Mouse (Mus musculus) c-Kit-negative CD71-positive TER-119-positive erythroid progenitor cells, embryonic 14.5 days (primary cell): ENCODE data around the gene Hcar1.

Experiments used
- DNase-seq: peaks from one replicate; pipeline ENCODE4 v3.0.0-alpha.2; 2013; ENCODE audit warnings: low read depth, low spot score

The Hcar1 gene

GRCm38 (mm10) chr5:123879928-123880327 is at the start of gene Hcar1:
TSS of gene Hcar1 (minus strand) at chr5:123880020.
- DNase-seq: no peak

DNA sequence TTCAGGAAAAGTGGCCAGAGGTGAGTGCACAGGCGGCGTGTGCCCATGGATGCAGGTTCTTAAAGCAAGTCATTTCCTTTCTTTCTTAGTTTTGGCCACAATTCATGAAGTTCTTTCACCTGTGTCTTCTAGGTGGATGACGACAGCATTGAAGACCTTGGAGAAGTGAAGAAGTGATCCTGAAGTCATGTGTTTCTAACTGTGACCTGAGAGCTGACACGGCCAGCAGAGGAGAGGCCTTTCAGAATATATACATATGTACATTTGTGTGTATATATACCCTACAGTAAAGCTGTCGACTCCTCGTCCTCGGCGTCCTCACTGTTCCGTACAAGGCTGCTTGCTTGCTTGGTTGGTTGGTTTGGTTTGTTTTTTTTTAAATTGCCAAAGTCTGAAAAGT is 47.3 kb upstream of the Hcar1 start, which contains the start of gene Gm43518:
Gene Gm43518, plus strand, starts transcription at position 301 of the 400 bp plus-strand sequence.
- no peak for DNase-seq

DNA sequence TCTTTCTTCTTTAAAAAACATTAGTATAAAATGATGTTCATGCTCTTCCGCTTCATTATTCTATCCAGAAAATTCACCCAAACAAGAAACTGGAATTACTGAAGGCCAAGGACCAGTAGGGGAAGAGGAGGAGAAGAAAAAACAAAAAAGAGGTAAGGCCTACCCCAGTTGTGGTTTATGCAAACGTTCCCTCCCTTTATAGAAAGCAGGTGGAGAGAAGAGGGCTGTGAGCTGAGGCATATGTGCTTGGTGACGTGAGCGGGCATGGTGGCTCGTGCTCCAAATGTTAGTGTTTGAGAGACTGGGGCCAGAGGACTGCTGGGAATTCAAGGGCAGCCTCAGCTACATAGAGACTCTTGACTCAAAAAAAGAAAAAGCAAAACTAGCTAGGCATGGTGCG is 42.3 kb upstream of the Hcar1 start:
- DNase-seq: no peak

- DNase-seq: no peak
Observed at GRCm38 (mm10) chr5:123914852-123915251, 35.0 kb upstream of the Hcar1 start.

DNA sequence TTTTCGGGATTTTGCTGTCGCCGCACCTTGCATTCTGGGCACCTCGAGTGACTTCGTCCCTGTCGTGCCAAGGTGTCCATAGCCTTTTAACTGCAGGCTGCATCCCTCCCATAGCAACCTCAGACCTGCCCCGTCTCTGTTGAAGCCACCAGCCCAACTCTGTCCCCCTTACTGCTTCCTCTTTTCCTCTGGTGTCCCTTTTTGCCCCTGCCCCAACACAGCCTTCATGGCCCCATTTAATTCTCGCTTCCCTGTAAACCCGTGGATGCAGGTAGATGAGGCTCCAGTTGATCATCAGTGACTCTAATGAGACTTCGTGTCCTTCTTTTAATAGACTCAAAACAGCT is 27.8 kb upstream of the Hcar1 start:
- DNase-seq: no peak

GRCm38 (mm10) chr5:123906976-123907630 is 27.3 kb upstream of the Hcar1 start, which contains the start of gene Denr:
TSS of gene Denr (plus strand) at chr5:123907175.
- peak; percentile 93 for DNase-seq

DNA sequence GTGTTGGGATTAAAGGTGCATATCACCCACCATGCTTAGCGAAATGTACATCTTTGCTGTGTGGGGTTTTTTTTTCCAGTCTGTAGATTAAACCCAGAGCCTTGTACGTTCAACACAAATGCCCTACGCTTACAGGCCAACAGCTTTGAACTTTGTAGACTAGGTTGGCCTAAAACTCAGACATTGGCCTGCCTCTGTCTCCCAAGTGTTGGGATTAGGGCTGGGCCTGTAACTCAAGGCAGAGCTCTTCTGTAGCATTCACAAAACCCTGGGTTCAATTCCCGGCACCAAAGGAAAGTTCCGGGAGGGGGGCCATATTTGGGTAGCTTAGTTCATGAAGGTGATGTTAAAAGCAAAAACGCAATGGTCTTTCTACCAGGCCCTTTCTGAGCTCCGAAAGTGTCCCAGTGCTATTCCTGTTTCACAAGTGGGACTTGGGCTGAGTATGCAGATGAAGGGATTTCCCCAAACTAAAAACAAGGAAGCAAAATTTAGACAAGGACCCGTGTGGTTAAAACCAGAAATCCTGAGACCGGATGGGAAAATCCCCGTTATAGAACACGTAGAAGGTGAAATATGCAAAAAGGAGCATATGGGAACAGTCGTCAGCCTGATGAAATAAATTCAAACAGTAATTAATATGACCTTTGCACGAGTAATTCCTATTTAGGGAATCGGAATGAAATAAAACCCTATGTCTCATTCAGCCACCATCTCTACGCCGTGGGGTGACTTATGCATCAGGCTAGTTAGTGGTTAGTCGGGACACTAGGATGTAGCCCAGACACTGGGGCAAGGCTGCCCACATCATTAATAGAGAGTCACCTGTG is 26.5 kb upstream of the Hcar1 start:
- no peak for DNase-seq

DNA sequence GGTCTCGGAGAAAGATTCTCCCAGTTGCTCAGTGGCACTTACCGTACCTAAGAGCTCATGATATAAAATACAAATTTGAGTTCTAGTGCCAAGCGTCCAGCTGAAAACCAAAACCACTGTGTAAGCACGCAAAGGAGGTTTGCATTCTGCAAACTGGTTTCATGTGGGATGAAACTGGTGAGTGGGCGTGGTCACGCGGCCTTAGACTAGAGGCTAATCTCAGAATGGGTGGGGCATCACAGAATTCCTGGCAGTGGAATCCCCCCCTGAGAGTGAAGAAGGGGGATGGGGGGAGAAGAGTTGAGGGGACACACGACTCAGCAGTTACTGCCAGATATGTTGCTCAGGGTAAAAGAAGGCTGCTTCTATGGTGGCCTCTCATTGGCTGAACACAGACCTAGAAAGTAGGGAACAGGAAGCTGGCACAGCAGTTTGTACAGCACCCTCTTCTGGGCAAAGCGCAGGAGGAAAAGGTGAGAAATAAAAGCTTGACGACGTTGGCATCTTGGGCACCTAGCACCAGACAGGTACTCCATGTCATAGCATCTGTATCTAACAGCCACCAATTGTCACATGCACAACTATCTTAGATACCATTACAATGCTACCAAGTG is 24.3 kb upstream of the Hcar1 start:
- no peak for DNase-seq

DNA sequence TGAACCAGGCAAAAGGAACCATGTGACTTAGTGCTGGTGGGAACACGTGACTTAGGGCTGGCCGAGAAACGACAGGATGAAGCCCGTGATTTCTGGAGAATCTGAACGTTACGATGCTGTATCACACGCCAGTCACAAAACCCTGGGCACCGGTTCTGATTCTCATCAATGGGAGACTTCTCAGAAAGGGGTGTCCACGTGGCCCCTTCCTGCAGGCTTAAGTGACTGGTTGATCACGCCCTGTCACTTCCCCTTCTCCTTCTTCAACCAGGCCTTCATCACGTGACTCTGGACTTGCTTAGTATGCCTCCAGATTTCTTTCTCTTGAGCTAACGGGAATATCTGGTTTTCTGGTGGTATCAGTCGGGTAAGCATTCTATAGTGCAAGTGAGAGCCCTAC is 17.5 kb upstream of the Hcar1 start:
- no peak for DNase-seq

GRCm38 (mm10) chr5:123896395-123896794 is 16.6 kb upstream of the Hcar1 start:
- DNase-seq: no peak

GRCm38 (mm10) chr5:123893520-123893919 is 13.7 kb upstream of the Hcar1 start:
- no peak for DNase-seq

DNA sequence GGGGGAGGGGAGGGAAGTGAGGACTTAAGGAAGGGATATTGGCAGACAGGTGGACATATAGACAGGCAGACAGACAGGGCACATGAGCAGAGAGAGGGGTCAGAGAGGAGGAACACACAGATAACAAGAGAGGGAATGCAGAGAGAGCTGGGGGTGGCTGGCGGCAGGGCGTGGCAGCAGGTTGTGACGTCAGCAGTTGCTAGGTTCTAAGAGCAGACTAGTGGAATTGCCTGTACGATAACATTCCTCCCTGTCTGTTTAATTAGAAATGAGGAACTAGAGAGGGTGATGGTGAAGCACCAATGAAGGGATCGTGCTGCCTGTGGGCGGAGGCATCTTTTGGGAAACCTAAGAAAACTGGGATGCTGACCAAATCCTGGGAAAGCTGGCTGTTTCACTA is 11.8 kb upstream of the Hcar1 start:
- no peak for DNase-seq

- DNase-seq: no peak
Observed at GRCm38 (mm10) chr5:123890987-123891386, 11.2 kb upstream of the Hcar1 start.

- DNase-seq: no peak
Observed at GRCm38 (mm10) chr5:123890312-123890711, 10.5 kb upstream of the Hcar1 start.

DNA sequence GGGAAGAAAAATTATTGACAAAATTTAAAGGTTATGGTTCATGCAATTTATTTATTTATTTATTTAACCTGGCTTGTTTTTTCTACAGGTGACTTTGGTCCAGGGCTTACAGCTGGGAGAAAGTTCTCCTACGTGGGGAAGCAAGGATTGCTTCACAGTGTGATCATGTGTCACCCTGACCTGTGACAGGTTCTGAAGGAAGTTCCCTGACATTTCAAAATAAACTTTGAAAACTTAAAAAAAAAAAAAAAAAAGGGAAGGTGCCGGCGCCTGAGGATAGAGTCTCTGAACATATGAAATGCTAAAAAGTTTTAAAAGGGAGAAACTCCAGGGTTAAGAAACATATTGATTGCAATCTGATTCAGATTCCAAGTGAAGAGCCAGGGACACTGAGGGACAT is 6.5 kb upstream of the Hcar1 start:
- no peak for DNase-seq

GRCm38 (mm10) chr5:123884332-123884731 is 4.5 kb upstream of the Hcar1 start:
- no peak for DNase-seq

DNA sequence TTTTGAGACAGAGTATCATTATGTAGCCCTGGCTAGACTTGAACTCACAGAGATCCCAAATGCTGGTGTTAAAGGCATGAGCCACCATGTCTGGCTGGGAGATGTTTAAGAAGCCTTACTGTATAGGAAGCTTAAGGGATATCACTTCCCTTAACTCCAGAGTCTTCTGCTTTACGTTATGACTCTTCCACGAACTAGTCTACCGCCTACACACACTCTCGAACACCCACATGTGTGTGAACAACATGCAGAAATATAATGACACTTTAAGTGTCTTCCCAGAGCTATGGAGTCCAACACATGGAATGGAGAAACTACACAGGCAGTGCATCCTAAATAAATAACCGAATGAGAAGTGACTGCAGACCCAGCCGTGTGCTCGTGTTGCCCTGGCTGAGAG is 4.1 kb upstream of the Hcar1 start:
- DNase-seq: no peak

DNA sequence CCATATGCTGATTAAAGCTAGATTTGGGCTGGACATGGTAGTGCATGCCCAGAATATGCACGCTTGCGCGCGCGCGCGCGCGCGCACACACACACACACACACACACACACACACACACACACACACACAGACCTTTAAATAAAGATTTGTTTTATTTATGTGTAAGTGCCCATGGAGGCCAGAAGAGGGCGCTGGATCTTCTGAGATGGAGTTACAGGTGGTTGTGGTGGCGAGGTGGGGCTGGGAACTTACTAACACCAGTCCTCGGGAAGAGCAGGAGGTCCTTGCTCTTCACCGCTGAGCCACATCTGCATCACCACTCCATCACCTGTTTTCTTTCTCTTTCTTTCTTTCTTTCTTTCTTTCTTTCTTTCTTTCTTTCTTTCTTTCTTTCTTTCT is 958 bp upstream of the Hcar1 start:
- DNase-seq: no peak

GRCm38 (mm10) chr5:123878056-123878455 is 1.8 kb downstream of the Hcar1 start:
- DNase-seq: no peak

GRCm38 (mm10) chr5:123874177-123874576 is 5.6 kb downstream of the Hcar1 start:
- DNase-seq: no peak

DNA sequence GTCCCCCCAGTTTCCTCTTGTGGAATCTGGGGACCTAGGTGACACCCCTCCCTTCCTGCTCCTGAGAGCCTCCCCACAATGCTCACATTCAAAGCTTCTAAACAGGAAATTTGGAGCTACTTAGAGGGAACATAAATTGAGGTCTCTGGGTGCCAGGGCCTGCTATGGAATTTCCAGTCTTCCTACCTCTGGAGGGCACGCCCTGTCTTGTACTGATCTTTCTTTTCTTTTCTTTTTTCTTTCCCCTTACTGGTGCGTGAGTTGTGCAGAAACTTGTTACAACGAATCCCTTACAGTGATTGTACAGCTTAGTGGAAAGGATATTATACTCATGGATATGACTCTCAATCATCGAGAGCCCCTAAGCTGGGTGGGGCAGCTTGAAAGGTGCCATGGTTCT is 10.2 kb downstream of the Hcar1 start:
- DNase-seq: no peak

- DNase-seq: no peak
Observed at GRCm38 (mm10) chr5:123866457-123866856, 13.4 kb downstream of the Hcar1 start.

- no peak for DNase-seq
Observed at GRCm38 (mm10) chr5:123865365-123865764, 14.5 kb downstream of the Hcar1 start, which contains the start of gene Hcar2. TSS of gene Hcar2 (minus strand) at chr5:123865499.
